11 mouse cellular contexts compared by ENCODE assay signal in genomic region chr14:68021240-68021639, GRCm38 (mm10).
A peak's percentile ranks its signal among the peaks of the same experiment; 100 is the strongest.
DNase-seq lines count a peak whose midpoint lies in the region; ATAC-seq lines count a peak whose summit lies in the region.
"Had no signal": no experiment of that assay in that cellular context is flagged by ENCODE, and none has a peak within 500 bp of the region (broad histone marks: within the 10 kb centered on the region; RNA-seq: fewer than 3 reads in every experiment).

No protein-coding gene starts in this region.

- DNase-seq in adrenal gland, postnatal 36 days, result peak; percentile 32 to 33
- DNase-seq in adrenal gland, adult 18-20 months (ENCODE audit: low spot score in 2 of 2), result no peak
- peak; percentile 19 to 52 for DNase-seq in left cerebral cortex, postnatal 25 days (ENCODE audit: low spot score in 2 of 2)
- no peak for DNase-seq in left cerebral cortex, postnatal 4 days
- DNase-seq in hindbrain, embryonic 10.5 days (ENCODE audit: low spot score), result no peak
- DNase-seq in urinary bladder, postnatal 4 days (ENCODE audit: low spot score in 2 of 2), result no peak
- DNase-seq in gastrocnemius, postnatal 4 days (ENCODE audit: low spot score in 2 of 2), result no peak
- DNase-seq: kidney, adult 11 months had no signal

- 79% methylated on average over 7 of the region's 7 CpGs for WGBS in hindbrain, embryonic 10.5 days
- WGBS in midbrain, embryonic 15.5 days, result 53% methylated on average over 7 of the region's 7 CpGs

- H3K9me3 ChIP-seq in hindbrain, embryonic 10.5 days, result no peaks in the 10 kb centered on the region
- no peaks in the 10 kb centered on the region for H3K9me3 ChIP-seq in midbrain, embryonic 15.5 days

- peaks cover 19% of the 10 kb centered on the region for H3K4me1 ChIP-seq in hindbrain, embryonic 10.5 days (replicated peaks)
- peaks cover 12% of the 10 kb centered on the region for H3K4me1 ChIP-seq in midbrain, embryonic 15.5 days

- no peaks in the 10 kb centered on the region for H3K27me3 ChIP-seq in hindbrain, embryonic 10.5 days (ENCODE audit: insufficient read depth, poor library complexity, severe bottlenecking)
- no peaks in the 10 kb centered on the region for H3K27me3 ChIP-seq in midbrain, embryonic 15.5 days (replicated peaks)

- intact Hi-C loops in left cerebral cortex, postnatal 25 days (cut with DNase I), result no loop called here
- intact Hi-C loops in left cerebral cortex, postnatal 4 days (cut with DNase I), result no loop called here

- no peak overlapping the region for H3K4me3 ChIP-seq in hindbrain, embryonic 10.5 days
- H3K4me3 ChIP-seq in midbrain, embryonic 15.5 days, result no peak overlapping the region

- no peak overlapping the region for H3K4me2 ChIP-seq in midbrain, embryonic 15.5 days

- no peaks in the 10 kb centered on the region for H3K36me3 ChIP-seq in hindbrain, embryonic 10.5 days
- H3K36me3 ChIP-seq in midbrain, embryonic 15.5 days (replicated peaks), result no peaks in the 10 kb centered on the region

- peak overlapping the region; percentile 54 for H3K27ac ChIP-seq in hindbrain, embryonic 10.5 days
- peak overlapping the region; percentile 71 for H3K27ac ChIP-seq in midbrain, embryonic 15.5 days
- H3K27ac ChIP-seq: liver, embryonic 14.5 days had no signal

- ATAC-seq in midbrain, embryonic 15.5 days (replicated peaks), result peak; percentile 80; the same call in 1 of the 2 replicates
- ATAC-seq: activated CD4-positive, CD25-positive, alpha-beta regulatory T cell, adult 4 months had no signal

- H3K9ac ChIP-seq in midbrain, embryonic 15.5 days, result no peak overlapping the region
- H3K9ac ChIP-seq: liver, embryonic 14.5 days had no signal

Comparison
In these comparisons a context has a peak if more than half of its experiments do, and no peak if none do; other contexts are left out.
1. DNase-seq: peak in adrenal gland, postnatal 36 days (2 of 2) and left cerebral cortex, postnatal 25 days (2 of 2); none in adrenal gland, adult 18-20 months (0 of 2), left cerebral cortex, postnatal 4 days (single experiment), hindbrain, embryonic 10.5 days (single experiment), urinary bladder, postnatal 4 days (0 of 2) and gastrocnemius, postnatal 4 days (0 of 2).